Mouse (Mus musculus) testis, adult 2 months (tissue): ENCODE measurements at regions not wholly inside any gene's neighbourhood (a gene's known extent, or its start where the extent isn't known, plus 50 kb on each side); places are given as distances from the start of the nearest gene placed in this dataset.

Experiments
- CTCF ChIP-seq: fragments of 200-500 bp; IDR thresholded peaks from 2 replicates; pipeline ENCODE4 v1.5.1; 2012; ENCODE audit warnings: low read depth, mild to moderate bottlenecking, inconsistent platforms, low read length, moderate library complexity; ENCODE audit not compliant: control insufficient read depth, insufficient read depth, insufficient replicate concordance
- POLR2A ChIP-seq: fragments of 200-500 bp; IDR thresholded peaks from 2 replicates; pipeline ENCODE4 v1.6.1; 2012; ENCODE audit warnings: low read depth, mild to moderate bottlenecking, inconsistent platforms, low read length, moderate library complexity; ENCODE audit not compliant: control insufficient read depth

- TF ChIP-seq POLR2A (no peak), CTCF (no peak)
Measured at GRCm38 (mm10) chr11:79870189-79870588, 92.0 kb downstream of the Utp6 start.
